Mouse (Mus musculus) thymus, adult 2 months (tissue): ENCODE results near the gene Rreb1.

ENCODE experiments used
- CTCF ChIP-seq: fragments of 200-500 bp; IDR thresholded peaks from 2 replicates; pipeline ENCODE4 v1.5.1; 2012; ENCODE audit warnings: mild to moderate bottlenecking, control low read depth, low read length, moderate library complexity, borderline replicate concordance; ENCODE audit not compliant: control insufficient read depth, poor library complexity, insufficient read depth; ENCODE audit errors: extremely low read depth
- POLR2A ChIP-seq: fragments of 200-500 bp; IDR thresholded peaks from 2 replicates; pipeline ENCODE4 v1.6.1; 2012; ENCODE audit warnings: mild to moderate bottlenecking, low read length, control low read depth, moderate library complexity; ENCODE audit not compliant: control insufficient read depth, poor library complexity, insufficient read depth; ENCODE audit errors: extremely low read depth

DNA sequence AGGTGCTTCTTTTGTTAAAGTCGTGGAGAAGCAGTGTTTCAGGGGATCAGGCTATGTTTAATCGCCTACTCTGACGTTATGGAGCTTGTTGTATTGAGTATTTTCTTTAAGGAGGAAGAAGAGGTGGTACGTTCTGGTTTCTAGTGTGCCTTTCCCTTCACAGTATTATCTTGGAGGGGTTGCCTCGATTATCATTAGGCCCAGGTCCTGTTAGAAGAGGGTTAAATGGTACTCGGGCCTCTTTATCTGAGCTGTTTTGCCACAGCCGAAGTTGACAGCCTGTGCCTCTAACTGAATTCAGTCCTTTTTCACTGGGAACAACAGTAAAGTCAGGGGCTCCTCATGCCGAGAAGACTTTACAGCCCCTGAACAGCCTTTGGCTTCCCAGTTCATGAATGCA lies 81.6 kb downstream of the Rreb1 start:
- TF ChIP-seq CTCF (no peak), POLR2A (no peak)
